Mouse (Mus musculus) midbrain, embryonic 12.5 days (tissue): ENCODE measurements around the gene Lbhd2. TPM values are rescaled to one million over a fixed set of nuclear protein-coding genes. Genes with fewer than 3 reads are reported as not detected.

ENCODE experiments used
- ATAC-seq: fragments of 200-750 bp; cut with Nextera tagmentation; 2 replicates; pipeline ENCODE4 v1.8.0; 2017; ENCODE audit warnings: low read depth, moderate TSS enrichment, moderate library complexity; ENCODE audit not compliant: low FRiP score
- H3K27ac ChIP-seq: fragments of 300-500 bp; sonication (generic); replicated peaks from 2 replicates; pipeline ENCODE4 v1.5.1; 2016; ENCODE audit warnings: mild to moderate bottlenecking
- H3K27me3 ChIP-seq: fragments of 300-500 bp; sonication (generic); 2 replicates; pipeline ENCODE4 v1.6.1; 2016; ENCODE audit warnings: mild to moderate bottlenecking
- H3K36me3 ChIP-seq: fragments of 300-500 bp; sonication (generic); 2 replicates; pipeline ENCODE4 v1.6.1; 2016
- H3K4me1 ChIP-seq: fragments of 300-500 bp; sonication (generic); 2 replicates; pipeline ENCODE4 v1.6.1; 2016
- H3K4me2 ChIP-seq: fragments of 300-500 bp; sonication (generic); replicated peaks from 2 replicates; pipeline ENCODE4 v1.6.1; 2016; ENCODE audit warnings: mild to moderate bottlenecking, moderate library complexity
- H3K4me3 ChIP-seq: fragments of 300-500 bp; sonication (generic); 2 replicates; pipeline ENCODE4 v1.5.1; 2016; ENCODE audit warnings: mild to moderate bottlenecking
- H3K9ac ChIP-seq: fragments of 300-500 bp; sonication (generic); replicated peaks from 2 replicates; pipeline ENCODE4 v1.6.1; 2016; ENCODE audit warnings: mild to moderate bottlenecking, moderate library complexity
- H3K9me3 ChIP-seq: fragments of 300-500 bp; sonication (generic); 2 replicates; pipeline ENCODE4 v1.6.1; 2016; ENCODE audit warnings: mild to moderate bottlenecking
- WGBS: fragments of 180-500 bp; shearing (Covaris S2); methylation state at CpG from one replicate; pipeline ENCODE4 v1.1.7; 2016; 5-methylcytosine and 5-hydroxymethylcytosine counted together
- polyA plus RNA-seq: library from polyadenylated mRNA; unstranded; fragments of >200 nt; fragmentation: Nextera tagmentation; extraction: Ambion mirVana; gene quantifications from 2 replicates; pipeline ENCODE4 v1.2.1, GENCODE M21; 2016

Lbhd2 gene
- polyA plus RNA-seq, 1 experiment from 2014 or later: 0.47 TPM

DNA sequence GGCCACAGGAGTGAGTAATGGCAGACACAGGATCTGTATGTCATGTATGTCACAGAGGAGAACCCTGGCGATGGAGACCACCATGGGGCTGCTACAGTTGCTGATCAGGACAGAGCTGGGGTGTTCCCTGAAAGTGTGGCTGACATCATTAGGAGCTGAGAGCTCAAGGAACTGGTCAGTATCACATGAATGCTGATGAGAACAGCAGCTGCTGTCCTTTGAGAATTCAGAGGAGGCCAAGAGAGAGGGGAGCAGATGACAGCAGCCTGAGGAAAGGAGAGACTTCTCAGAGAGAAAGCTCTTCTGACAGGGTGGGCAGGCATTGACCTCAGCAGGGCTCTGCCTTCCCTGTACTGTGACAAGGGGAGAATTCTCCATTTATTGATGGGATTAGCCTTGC lies 51.1 kb downstream of the Lbhd2 start:
- 84% methylated on average over 1 of the region's 1 CpGs for WGBS
- Histone ChIP-seq H3K9me3 (no peaks in the 10 kb centered on the region), H3K4me2 (no peak overlapping the region), H3K9ac (no peak overlapping the region), H3K27ac (no peak overlapping the region), H3K4me1 (no peaks in the 10 kb centered on the region), H3K4me3 (no peak overlapping the region), H3K27me3 (peaks cover 59% of the 10 kb centered on the region), H3K36me3 (no peaks in the 10 kb centered on the region)
- ATAC-seq: no peak

Other genes starting within 250 kb of the Lbhd2 start
- 20.4 and 20.9 TPM in 2 replicates for gene Traf3, start 240.4 kb upstream of the Lbhd2 start, polyA plus RNA-seq
- gene 4930595D18Rik, start 222.3 kb upstream of the Lbhd2 start, polyA plus RNA-seq: not detected in 2 replicates
- 0.45 and 0.80 TPM in 2 replicates for gene Amn, start 135.7 kb upstream of the Lbhd2 start, polyA plus RNA-seq
- 39.4 and 40.5 TPM in 2 replicates for gene Cdc42bpb, start 29.1 kb upstream of the Lbhd2 start, polyA plus RNA-seq
- 2.7 and 4.1 TPM in 2 replicates for gene Exoc3l4, start 10.2 kb downstream of the Lbhd2 start, polyA plus RNA-seq
- gene Tnfaip2, start 35.7 kb downstream of the Lbhd2 start, polyA plus RNA-seq: 1.2 and 1.5 TPM in 2 replicates
- gene Gm266, start 79.0 kb downstream of the Lbhd2 start, polyA plus RNA-seq: 2.3 and 3.5 TPM in 2 replicates
- gene Eif5, start 131.2 kb downstream of the Lbhd2 start, polyA plus RNA-seq: 692 and 732 TPM in 2 replicates
- gene Mark3, start 167.7 kb downstream of the Lbhd2 start, polyA plus RNA-seq: 75.6 and 90.6 TPM in 2 replicates